Mouse (Mus musculus) ZHBTc4 (cell line): ENCODE results near the gene Pth2.
"Not testable (repeated sequence)": the region's sequence is repeated elsewhere in the genome, so short reads cannot be mapped to it uniquely, and the experiment has no call there.

Experiments used
- DNase-seq: peaks from one replicate; pipeline ENCODE4 v3.0.0-alpha.2; 2011; ENCODE audit warnings: low read depth, low spot score

The Pth2 gene

GRCm38 (mm10) chr7:45180896-45181477 lies at the start of gene Pth2:
Pth2 (plus strand) TSS chr7:45180995.
- DNase-seq: no peak

GRCm38 (mm10) chr7:45131850-45132249 lies 48.9 kb upstream of the Pth2 start:
- DNase-seq: no peak

- peak; percentile 85 for DNase-seq
Observed at GRCm38 (mm10) chr7:45133446-45134159, 47.2 kb upstream of the Pth2 start.

GRCm38 (mm10) chr7:45134544-45135026 lies 46.2 kb upstream of the Pth2 start:
- peak; percentile 99 for DNase-seq

- no peak for DNase-seq
Observed at GRCm38 (mm10) chr7:45135370-45135769, 45.4 kb upstream of the Pth2 start.

- DNase-seq: peak; percentile 88
Observed at GRCm38 (mm10) chr7:45135993-45136567, 44.7 kb upstream of the Pth2 start, which contains the start of the genes Gm45713 and Flt3l. Gm45713 (minus strand) TSS chr7:45136231. Flt3l (minus strand) TSS chr7:45136432.

GRCm38 (mm10) chr7:45137171-45138006 lies 43.4 kb upstream of the Pth2 start:
- DNase-seq: no peak

GRCm38 (mm10) chr7:45138403-45138802 lies 42.4 kb upstream of the Pth2 start:
- no peak for DNase-seq

- DNase-seq: no peak
Observed at GRCm38 (mm10) chr7:45139904-45140723, 40.7 kb upstream of the Pth2 start.

GRCm38 (mm10) chr7:45141319-45141718 lies 39.5 kb upstream of the Pth2 start:
- no peak for DNase-seq

- no peak for DNase-seq
Observed at GRCm38 (mm10) chr7:45141914-45142313, 38.9 kb upstream of the Pth2 start.

- no peak for DNase-seq
Observed at GRCm38 (mm10) chr7:45144368-45145174, 36.2 kb upstream of the Pth2 start.

GRCm38 (mm10) chr7:45145460-45145859 lies 35.3 kb upstream of the Pth2 start:
- no peak for DNase-seq

- no peak for DNase-seq
Observed at GRCm38 (mm10) chr7:45147267-45147666, 33.5 kb upstream of the Pth2 start.

- DNase-seq: no peak
Observed at GRCm38 (mm10) chr7:45147899-45148298, 32.9 kb upstream of the Pth2 start.

GRCm38 (mm10) chr7:45148534-45149098 lies 32.2 kb upstream of the Pth2 start:
- DNase-seq: no peak

- no peak for DNase-seq
Observed at GRCm38 (mm10) chr7:45149545-45149944, 31.2 kb upstream of the Pth2 start.

- DNase-seq: no peak
Observed at GRCm38 (mm10) chr7:45150321-45150720, 30.5 kb upstream of the Pth2 start.

- DNase-seq: no peak
Observed at GRCm38 (mm10) chr7:45151303-45151702, 29.5 kb upstream of the Pth2 start.

GRCm38 (mm10) chr7:45153052-45153451 lies 27.7 kb upstream of the Pth2 start:
- not testable (repeated sequence) for DNase-seq
